Mouse (Mus musculus) kidney, adult 9 months (tissue): ENCODE measurements around the gene Cdk5rap1.
"Not testable (repeated sequence)": the region's sequence is repeated elsewhere in the genome, so short reads cannot be mapped to it uniquely, and the experiment has no call there.

Experiments used
- DNase-seq: peaks from one replicate; pipeline ENCODE4 v3.0.0; 2022

Gene Cdk5rap1

GRCm38 (mm10) chr2:154374807-154375601, 2.2 kb upstream of the Cdk5rap1 start:
- DNase-seq, result no peak

GRCm38 (mm10) chr2:154373961-154374632, 1.3 kb upstream of the Cdk5rap1 start:
- DNase-seq, result peak; percentile 65

DNA sequence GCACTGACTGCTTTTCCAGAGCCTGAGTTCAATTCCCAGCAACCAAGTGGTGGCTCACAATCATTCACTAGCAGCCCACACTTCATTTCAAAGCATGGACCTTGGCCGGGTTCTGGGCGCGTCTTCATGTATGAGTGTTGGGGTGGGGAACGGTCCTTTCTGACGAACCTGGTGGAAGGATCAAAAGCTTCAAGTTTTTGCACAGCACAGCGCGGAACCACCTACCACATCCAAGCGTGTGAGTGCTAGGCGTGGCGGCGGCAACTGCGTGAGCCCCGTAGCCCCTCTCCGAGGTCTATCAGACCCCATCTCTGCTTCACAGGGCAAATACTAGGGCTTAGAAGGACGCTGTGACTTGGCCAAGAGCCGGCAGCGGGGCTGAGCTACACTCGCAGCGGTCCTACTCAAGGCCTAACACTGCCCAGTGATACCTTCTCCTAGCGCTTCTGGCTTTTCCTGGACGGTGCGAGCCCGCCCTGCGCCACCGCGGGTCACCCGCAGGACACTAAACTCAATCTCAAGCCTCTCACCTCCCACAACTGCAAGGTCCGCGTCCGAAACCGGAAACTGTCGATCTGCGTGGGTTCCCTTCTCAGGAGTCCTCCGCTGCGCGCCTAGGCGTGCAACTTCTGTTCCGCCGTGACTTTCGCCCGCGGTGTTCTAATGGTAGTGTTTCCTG, 520 bp downstream of the Cdk5rap1 start:
- DNase-seq, result peak; percentile 91

DNA sequence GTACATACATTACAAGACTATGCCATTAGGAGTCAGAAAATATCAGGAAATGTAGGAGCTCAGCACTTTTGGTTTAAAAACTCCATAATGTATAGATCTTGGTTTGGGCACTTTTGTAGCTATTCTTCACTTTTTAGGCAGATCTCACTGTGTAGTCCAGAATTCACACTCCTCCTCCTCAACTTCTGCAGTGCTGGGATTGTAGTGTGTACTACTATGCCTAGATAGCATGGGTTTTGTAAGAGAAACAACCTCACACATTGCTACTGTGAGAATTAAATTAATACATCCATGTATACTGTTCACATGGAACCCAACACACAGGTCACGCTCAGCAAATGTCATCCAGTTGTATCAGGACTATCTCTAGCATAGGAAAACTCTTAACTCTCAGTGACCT, 5.3 kb downstream of the Cdk5rap1 start:
- DNase-seq, result no peak

GRCm38 (mm10) chr2:154354000-154354425, 18.8 kb downstream of the Cdk5rap1 start:
- not testable (repeated sequence) for DNase-seq

GRCm38 (mm10) chr2:154348152-154348551, 24.7 kb downstream of the Cdk5rap1 start:
- DNase-seq, result no peak

- DNase-seq, result no peak
Measured at GRCm38 (mm10) chr2:154339356-154339755, 33.5 kb downstream of the Cdk5rap1 start.

DNA sequence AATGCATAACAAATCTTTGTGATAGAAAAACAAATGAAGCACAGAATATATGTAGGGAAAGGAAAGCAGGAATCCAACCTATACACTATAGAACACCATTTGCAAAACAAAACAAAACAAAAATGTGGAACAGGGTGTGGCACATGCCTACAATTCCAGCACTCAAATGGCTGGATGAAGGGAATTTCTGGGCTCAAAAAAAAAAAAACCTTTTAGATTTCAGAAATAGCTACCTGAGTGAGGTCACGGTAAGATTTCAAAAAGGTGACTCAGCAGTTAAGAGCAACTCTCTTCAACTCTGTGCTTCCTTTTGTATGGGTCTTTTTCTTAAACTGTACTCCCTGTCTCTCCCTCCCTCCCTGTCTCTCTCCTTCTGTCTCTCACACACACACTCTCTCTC, 34.6 kb downstream of the Cdk5rap1 start:
- no peak for DNase-seq

DNA sequence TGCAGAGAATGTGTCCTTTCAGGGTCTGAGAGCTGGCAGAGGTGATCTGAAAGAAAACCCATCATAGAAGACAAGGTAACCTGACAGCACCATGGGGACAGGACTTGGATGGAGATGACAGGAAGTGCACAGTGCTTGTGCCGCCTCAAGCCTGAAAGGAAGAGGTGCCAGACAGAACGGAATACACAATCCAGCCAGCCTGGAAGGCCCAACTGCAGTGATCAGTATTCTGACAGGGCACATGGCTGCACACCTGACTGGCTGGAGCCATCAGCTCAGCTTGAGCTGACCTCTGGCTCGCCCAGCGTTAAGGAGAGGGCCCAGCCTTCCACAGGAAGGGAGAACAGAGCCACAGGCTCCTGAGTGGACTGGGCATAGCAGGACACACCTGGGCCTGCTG, 37.2 kb downstream of the Cdk5rap1 start:
- DNase-seq, result no peak

DNA sequence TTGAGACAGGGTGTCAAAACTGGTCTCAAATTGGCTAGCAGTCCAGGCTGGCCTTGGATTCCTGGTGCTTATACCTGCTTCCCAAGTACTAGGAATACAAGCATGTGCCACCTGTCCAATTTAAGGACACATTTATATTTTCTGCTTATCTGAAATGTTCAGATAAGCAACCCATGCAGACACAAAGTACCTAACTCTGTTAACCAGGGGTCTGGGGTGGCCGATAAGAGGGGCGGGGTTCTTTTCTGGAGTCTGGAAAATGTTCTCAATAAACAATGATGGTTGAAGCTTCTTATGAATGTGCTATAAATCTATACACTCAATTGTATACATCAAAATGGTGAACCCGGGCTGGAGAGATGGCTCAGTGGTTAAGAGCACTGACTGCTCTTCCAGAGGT, 46.0 kb downstream of the Cdk5rap1 start:
- no peak for DNase-seq

GRCm38 (mm10) chr2:154313771-154314170, 59.0 kb downstream of the Cdk5rap1 start:
- not testable (repeated sequence) for DNase-seq

DNA sequence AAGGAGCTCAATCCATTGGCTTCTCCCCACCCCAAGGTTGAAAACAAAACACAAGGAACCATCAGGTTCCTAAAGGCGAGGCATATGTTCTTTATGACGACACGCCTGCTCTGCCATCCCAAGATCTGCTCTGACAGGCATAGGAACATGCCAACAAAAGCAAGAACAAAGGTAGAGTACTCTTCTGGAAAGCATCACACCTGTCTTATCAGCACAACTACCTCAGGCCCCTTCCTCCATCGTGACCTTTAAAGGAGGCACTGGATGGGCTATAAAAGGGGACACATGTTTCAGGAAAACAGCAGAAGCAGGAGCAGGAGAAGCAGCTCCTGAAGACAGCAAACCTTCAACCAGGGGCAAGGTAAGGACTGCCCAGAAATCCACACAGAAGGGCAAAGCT, 65.9 kb downstream of the Cdk5rap1 start, which contains the start of gene Bpifb9b:
TSS of gene Bpifb9b (plus strand) at position 301 of the 400 bp plus-strand sequence.
- not testable (repeated sequence) for DNase-seq

DNA sequence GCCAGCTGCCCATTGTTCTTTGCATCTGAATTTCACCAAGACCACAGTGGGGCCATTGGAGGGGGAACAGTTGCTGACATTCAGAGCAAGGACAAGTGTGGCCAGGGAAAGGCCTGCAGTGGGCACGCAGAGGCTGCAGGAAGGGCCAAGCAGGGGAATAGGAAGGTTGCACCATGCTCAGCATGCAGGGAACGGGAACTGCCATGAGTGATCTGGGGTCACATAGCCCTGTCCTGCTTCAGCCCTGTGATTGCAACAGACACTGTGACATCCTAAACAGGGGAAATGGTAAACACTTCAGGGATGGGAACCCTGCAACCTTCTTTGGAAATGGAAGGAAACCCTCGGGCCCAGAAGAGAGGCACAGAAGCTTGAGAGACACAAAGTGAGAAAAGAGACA, 68.2 kb downstream of the Cdk5rap1 start:
- not testable (repeated sequence) for DNase-seq

DNA sequence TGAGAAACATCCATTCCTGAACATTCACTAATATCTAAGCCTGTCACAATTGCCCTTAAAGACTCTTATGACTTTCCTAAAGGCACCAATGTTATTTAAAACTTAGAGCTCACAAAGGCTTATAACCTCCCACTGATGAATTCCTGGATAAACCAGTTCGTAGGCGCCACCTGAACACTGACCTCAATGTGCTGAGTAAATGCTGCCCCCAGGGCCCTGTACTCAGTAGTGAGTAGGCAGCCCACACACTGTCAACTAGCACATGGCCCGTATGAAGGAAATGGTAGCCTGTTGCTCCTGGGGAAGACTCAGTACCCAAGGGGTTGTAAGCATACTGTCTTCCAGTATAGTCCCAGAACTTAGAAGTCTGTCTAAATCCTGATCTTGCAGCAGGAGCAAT, 71.0 kb downstream of the Cdk5rap1 start:
- no peak for DNase-seq

DNA sequence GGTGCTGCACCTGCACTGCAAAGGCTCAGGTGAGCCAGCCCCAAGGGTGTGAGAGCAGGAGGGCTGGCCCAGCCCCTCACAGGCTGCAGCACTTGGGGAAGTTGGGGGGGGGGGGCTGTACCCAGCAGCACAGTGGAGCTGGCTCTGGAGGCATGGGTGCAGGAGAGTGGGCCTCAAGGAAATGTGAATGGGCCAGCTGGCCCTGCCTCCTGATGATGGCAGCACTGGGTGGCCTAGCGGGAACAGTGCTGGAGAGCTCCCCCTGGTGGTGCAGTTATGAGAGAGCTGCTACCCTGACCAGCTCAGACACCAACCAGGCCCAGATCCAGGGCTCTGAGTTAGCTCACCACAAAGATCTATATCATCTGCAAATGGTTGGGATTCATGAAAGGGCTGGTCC, 72.3 kb downstream of the Cdk5rap1 start:
- DNase-seq, result peak; percentile 63

DNA sequence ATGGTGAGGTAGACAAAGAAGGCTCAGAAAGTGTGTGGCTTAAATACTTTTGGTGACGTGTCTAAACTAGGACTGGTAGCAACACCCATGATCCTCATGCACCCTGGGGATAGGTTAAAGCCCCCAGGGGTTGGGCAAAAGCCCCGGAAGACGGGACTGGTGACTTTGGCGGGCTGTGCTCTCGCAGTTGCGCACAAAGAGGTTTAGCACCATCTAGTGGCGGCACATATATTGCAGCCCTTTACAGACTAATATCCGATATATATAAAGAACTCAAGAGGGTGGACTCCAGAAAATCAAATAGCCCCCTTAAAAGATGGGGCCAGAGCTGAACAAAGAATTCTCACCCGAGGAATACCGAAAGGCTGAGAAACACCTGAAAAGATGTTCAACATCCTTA, 78.1 kb downstream of the Cdk5rap1 start:
- DNase-seq, result peak; percentile 53

DNA sequence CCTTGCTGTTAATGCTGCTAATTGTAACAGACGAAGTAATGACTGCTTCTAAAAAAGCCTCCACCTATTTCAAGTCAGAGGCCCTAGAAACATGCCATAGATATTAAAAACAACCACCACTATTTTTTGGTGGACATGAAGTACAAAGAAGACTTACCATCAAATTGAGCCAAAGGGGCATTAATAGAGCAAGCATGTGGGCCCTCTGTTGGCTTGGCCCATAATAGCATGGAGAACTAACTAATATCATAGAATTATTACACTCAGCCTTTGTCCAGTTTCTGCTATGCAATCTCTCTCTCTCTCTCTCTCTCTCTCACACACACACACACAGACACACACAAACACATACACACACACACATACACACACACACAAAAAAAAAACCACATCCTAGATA, 80.0 kb downstream of the Cdk5rap1 start:
- DNase-seq, result no peak

GRCm38 (mm10) chr2:154291866-154292265, 80.9 kb downstream of the Cdk5rap1 start:
- not testable (repeated sequence) for DNase-seq
